ENCODE assay signal across 8 mouse cellular contexts in the genomic region with DNA sequence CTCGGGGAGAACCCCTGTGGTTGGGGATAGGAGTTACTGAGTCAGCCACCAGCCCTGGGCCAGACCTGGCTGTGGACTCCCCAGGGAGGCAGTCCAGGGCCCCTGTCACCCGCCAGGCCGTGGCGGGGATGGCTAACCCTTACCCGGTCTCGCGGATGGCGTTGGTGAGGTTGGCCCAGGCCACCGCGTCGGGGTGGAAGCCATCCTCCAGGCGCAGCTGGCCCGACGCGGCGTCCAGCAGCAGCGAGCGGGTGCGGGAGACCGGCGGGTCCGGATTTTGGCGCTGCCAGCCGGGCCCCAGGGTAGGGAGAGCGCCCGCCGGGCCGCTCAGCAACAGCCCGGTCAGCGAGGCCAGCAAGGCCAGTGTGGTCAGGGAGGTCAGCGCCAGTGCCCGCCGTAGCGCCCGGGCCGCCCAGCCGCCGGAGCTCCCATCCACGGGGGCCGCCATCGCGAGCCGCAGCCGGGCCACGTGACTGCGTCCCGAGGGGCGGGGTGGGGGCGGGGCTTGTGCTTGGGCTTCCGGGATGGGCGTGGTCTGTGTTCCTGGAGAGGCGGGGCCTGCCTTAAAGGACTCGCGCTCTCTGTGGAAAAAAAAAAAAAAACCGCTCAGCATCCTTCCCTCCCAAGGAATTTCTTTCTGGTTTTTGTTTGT. TPM values are rescaled to one million over a fixed set of nuclear protein-coding genes. Genes with fewer than 3 reads are reported as not detected.
DNase-seq lines count a peak whose midpoint lies in the region; ATAC-seq and TF ChIP-seq lines count a peak whose summit lies in the region.

A gene (minus strand): TSS at position 482 of the 652 bp plus-strand sequence.

- peak within 1 kb of the TSS; percentile 83 for H3K9ac ChIP-seq in heart, embryonic 12.5 days
- H3K9ac ChIP-seq in kidney, embryonic 16.5 days (replicated peaks; ENCODE audit: low read length): peak within 1 kb of the TSS; percentile 87
- H3K9ac ChIP-seq in liver, embryonic 12.5 days: peak within 1 kb of the TSS; percentile 87

- peak within 1 kb of the TSS; percentile 90 for H3K4me2 ChIP-seq in heart, embryonic 12.5 days
- H3K4me2 ChIP-seq in kidney, embryonic 16.5 days (replicated peaks; ENCODE audit: low read depth, low read length): peak within 1 kb of the TSS; percentile 92
- peak within 1 kb of the TSS; percentile 98 for H3K4me2 ChIP-seq in liver, embryonic 12.5 days

- ATAC-seq in heart, embryonic 12.5 days (ENCODE audit: insufficient number of reproducible peaks, low FRiP score): peak; percentile 82
- ATAC-seq in kidney, embryonic 16.5 days (ENCODE audit: low FRiP score, low TSS enrichment): peak; percentile 76
- ATAC-seq in liver, embryonic 12.5 days: peak; percentile 67

- DNase-seq in CD4-positive helper T cell, adult 2 months (ENCODE audit: low read depth, low spot score): peak; percentile 88
- DNase-seq in brain, adult 2 months (ENCODE audit: low read depth, low spot score): peak; percentile 92
- DNase-seq in naive thymus-derived CD4-positive, alpha-beta T cell, adult 2 months (ENCODE audit: low read depth): peak; percentile 91
- DNase-seq in splenic B cell, adult 2 months (ENCODE audit: low read depth, low spot score): peak; percentile 92

- TF ChIP-seq POLR2A in embryonic fibroblast, embryonic 13.5 days (IDR thresholded peaks at IDR 0.05; ENCODE audit: low read depth, low read length): peak; percentile 83

- 0 out of 2 replicates have a peak, but pooled peaks cover under 1% of the 10 kb centered on the region for H3K36me3 ChIP-seq in heart, embryonic 12.5 days
- no peaks in the 10 kb centered on the region for H3K36me3 ChIP-seq in kidney, embryonic 16.5 days (ENCODE audit: insufficient read depth, low read length)
- H3K36me3 ChIP-seq in liver, embryonic 12.5 days: peaks cover 7% of the 10 kb centered on the region
- H3K36me3 ChIP-seq in splenic B cell, adult 2 months (ENCODE audit: control insufficient read depth, insufficient read depth, low read length, poor library complexity, severe bottlenecking): no peaks in the 10 kb centered on the region

- no peak for TF ChIP-seq CTCF in embryonic fibroblast, embryonic 13.5 days (IDR thresholded peaks at IDR 0.05; ENCODE audit: borderline replicate concordance, insufficient read depth, low read length)

- H3K4me1 ChIP-seq in embryonic fibroblast, embryonic 13.5 days (ENCODE audit: control insufficient read depth, insufficient read depth, low read length): no peaks in the 10 kb centered on the region
- H3K4me1 ChIP-seq in heart, embryonic 12.5 days (replicated peaks): peaks cover 19% of the 10 kb centered on the region
- peaks cover 15% of the 10 kb centered on the region for H3K4me1 ChIP-seq in kidney, embryonic 16.5 days (ENCODE audit: insufficient read depth, low read length)
- H3K4me1 ChIP-seq in liver, embryonic 12.5 days: peaks cover 29% of the 10 kb centered on the region

- H3K27ac ChIP-seq in embryonic fibroblast, embryonic 13.5 days (ENCODE audit: insufficient read depth, low read length): no peak within 1 kb of the TSS
- H3K27ac ChIP-seq in heart, embryonic 12.5 days (ENCODE audit: poor library complexity, severe bottlenecking): no peak within 1 kb of the TSS
- no peak within 1 kb of the TSS for H3K27ac ChIP-seq in kidney, embryonic 16.5 days (ENCODE audit: low read length)
- H3K27ac ChIP-seq in liver, embryonic 12.5 days: peak within 1 kb of the TSS; percentile 38; the same call in 1 of the 2 replicates

- peak within 1 kb of the TSS; percentile 67 for H3K4me3 ChIP-seq in embryonic fibroblast, embryonic 13.5 days (ENCODE audit: insufficient read depth, low read length)
- peak within 1 kb of the TSS; percentile 82 for H3K4me3 ChIP-seq in heart, embryonic 12.5 days
- peak within 1 kb of the TSS; percentile 79 for H3K4me3 ChIP-seq in kidney, embryonic 16.5 days (ENCODE audit: low read length)
- peak within 1 kb of the TSS; percentile 91 for H3K4me3 ChIP-seq in liver, embryonic 12.5 days

- H3K9me3 ChIP-seq in heart, embryonic 12.5 days (replicated peaks): no peaks in the 10 kb centered on the region
- no peaks in the 10 kb centered on the region for H3K9me3 ChIP-seq in kidney, embryonic 16.5 days (ENCODE audit: low read length)
- no peaks in the 10 kb centered on the region for H3K9me3 ChIP-seq in liver, embryonic 12.5 days (replicated peaks)

- no peaks in the 10 kb centered on the region for H3K27me3 ChIP-seq in heart, embryonic 12.5 days (replicated peaks)
- no peaks in the 10 kb centered on the region for H3K27me3 ChIP-seq in kidney, embryonic 16.5 days (ENCODE audit: insufficient read depth, low read length)
- H3K27me3 ChIP-seq in liver, embryonic 12.5 days (replicated peaks): no peaks in the 10 kb centered on the region
- no peaks in the 10 kb centered on the region for H3K27me3 ChIP-seq in splenic B cell, adult 2 months (ENCODE audit: control insufficient read depth, insufficient read depth, low read length, poor library complexity, severe bottlenecking)

- WGBS in heart, embryonic 12.5 days: 0% methylated on average over 44 of the region's 55 CpGs
- WGBS in kidney, embryonic 16.5 days: 0% methylated on average over 54 of the region's 55 CpGs
- WGBS in liver, embryonic 12.5 days (ENCODE audit: insufficient replicate concordance): under 1% methylated on average over 55 of the region's 55 CpGs

RNA-seq across cellular contexts. Expression of the gene that starts here (rescaled TPM):
- 41.4 and 50.2 TPM in 2 replicates for polyA plus RNA-seq in embryonic fibroblast, embryonic 13.5 days (2011; ENCODE audit: insufficient read length, low read depth, missing spikeins)
- 47.4 and 50.6 TPM in 2 replicates for polyA plus RNA-seq in heart, embryonic 12.5 days (2016; fragmentation: Nextera tagmentation; extraction: Ambion mirVana)
- 54.9 and 57.3 TPM in 2 replicates for polyA plus RNA-seq in kidney, embryonic 16.5 days (2015; fragmentation: Nextera tagmentation; extraction: Ambion mirVana)
- polyA plus RNA-seq in liver, embryonic 12.5 days (2016; fragmentation: Nextera tagmentation; extraction: Ambion mirVana): 23.2 and 27.4 TPM in 2 replicates
